Mouse (Mus musculus): ENCODE results near the gene Itpr3. TPM values are rescaled to one million over a fixed set of nuclear protein-coding genes. Genes with fewer than 3 reads are reported as not detected.
A peak's percentile ranks its signal among the peaks of the same experiment; 100 is the strongest.

Gene Itpr3
- polyA plus RNA-seq, 1 experiment from 2014 or later = 3.6 TPM

- no peak overlapping the region for H3K4me3 ChIP-seq (ENCODE audit: low read depth, low read length)
- 92% methylated on average over 3 of the region's 3 CpGs for WGBS
- no peaks in the 10 kb centered on the region for H3K27me3 ChIP-seq (replicated peaks; ENCODE audit: insufficient read depth, low read length)
- ATAC-seq (no peak), DNase-seq (ENCODE audit: low spot score) (no peak)
- H3K4me2 ChIP-seq (replicated peaks; ENCODE audit: low read depth, low read length) = no peak overlapping the region
- peaks cover 3% of the 10 kb centered on the region; the same call in 1 of the 2 replicates for H3K4me1 ChIP-seq (ENCODE audit: insufficient read depth, low read depth, low read length)
- H3K9me3 ChIP-seq (ENCODE audit: low read length) = no peaks in the 10 kb centered on the region
- H3K36me3 ChIP-seq (ENCODE audit: insufficient read depth, low read length) = no peaks in the 10 kb centered on the region
- H3K27ac ChIP-seq (ENCODE audit: low read length) = no peak overlapping the region
- TF ChIP-seq CTCF (IDR thresholded peaks at IDR 0.05) = no peak; the same call in 1 of the 2 replicates
- TF ChIP-seq EP300 (IDR thresholded peaks at IDR 0.05) = no peak
- H3K9ac ChIP-seq (replicated peaks; ENCODE audit: low read depth) = no peak overlapping the region
These were observed 4.6 kb downstream of the Itpr3 start for GRCm38 (mm10) chr17:27061727-27062126.

- Histone ChIP-seq H3K9ac (replicated peaks; ENCODE audit: low read depth) (no peak overlapping the region), H3K4me3 (ENCODE audit: low read depth, low read length) (no peak overlapping the region), H3K27me3 (replicated peaks; ENCODE audit: insufficient read depth, low read length) (no peaks in the 10 kb centered on the region), H3K9me3 (ENCODE audit: low read length) (no peaks in the 10 kb centered on the region), H3K4me1 (ENCODE audit: insufficient read depth, low read depth, low read length) (peaks cover 3% of the 10 kb centered on the region; the same call in 1 of the 2 replicates), H3K27ac (ENCODE audit: low read length) (no peak overlapping the region), H3K36me3 (ENCODE audit: insufficient read depth, low read length) (no peaks in the 10 kb centered on the region), H3K4me2 (replicated peaks; ENCODE audit: low read depth, low read length) (no peak overlapping the region)
- ATAC-seq = no peak
- TF ChIP-seq CTCF (IDR thresholded peaks at IDR 0.05) (no peak), EP300 (IDR thresholded peaks at IDR 0.05) (no peak)
- DNase-seq (ENCODE audit: low spot score) = no peak
- 89% methylated on average over 7 of the region's 7 CpGs for WGBS
These were observed 5.6 kb downstream of the Itpr3 start for GRCm38 (mm10) chr17:27062684-27063083.

- no peaks in the 10 kb centered on the region for H3K27me3 ChIP-seq (replicated peaks; ENCODE audit: insufficient read depth, low read length)
- no peak overlapping the region for H3K4me2 ChIP-seq (replicated peaks; ENCODE audit: low read depth, low read length)
- H3K9ac ChIP-seq (replicated peaks; ENCODE audit: low read depth) = no peak overlapping the region
- no peak overlapping the region for H3K27ac ChIP-seq (ENCODE audit: low read length)
- ATAC-seq (peak; percentile 56), DNase-seq (ENCODE audit: low spot score) (no peak)
- H3K4me3 ChIP-seq (ENCODE audit: low read depth, low read length) = no peak overlapping the region
- no peaks in the 10 kb centered on the region for H3K9me3 ChIP-seq (ENCODE audit: low read length)
- TF ChIP-seq EP300 (IDR thresholded peaks at IDR 0.05) = no peak
- no peaks in the 10 kb centered on the region for H3K36me3 ChIP-seq (ENCODE audit: insufficient read depth, low read length)
- 26% methylated on average over 6 of the region's 6 CpGs for WGBS
- H3K4me1 ChIP-seq (ENCODE audit: insufficient read depth, low read depth, low read length) = no peaks in the 10 kb centered on the region
These were observed 6.6 kb downstream of the Itpr3 start for GRCm38 (mm10) chr17:27063717-27064116.

GRCm38 (mm10) chr17:27064195-27064594, 7.1 kb downstream of the Itpr3 start:
- WGBS = 44% methylated on average over 2 of the region's 2 CpGs
- no peak overlapping the region for H3K4me2 ChIP-seq (replicated peaks; ENCODE audit: low read depth, low read length)
- H3K27ac ChIP-seq (ENCODE audit: low read length) = no peak overlapping the region

GRCm38 (mm10) chr17:27066065-27066464, 9.0 kb downstream of the Itpr3 start:
- 55% methylated on average over 7 of the region's 7 CpGs for WGBS
- Histone ChIP-seq H3K36me3 (ENCODE audit: insufficient read depth, low read length) (no peaks in the 10 kb centered on the region), H3K4me3 (ENCODE audit: low read depth, low read length) (no peak overlapping the region), H3K9ac (replicated peaks; ENCODE audit: low read depth) (no peak overlapping the region), H3K9me3 (ENCODE audit: low read length) (no peaks in the 10 kb centered on the region), H3K4me1 (ENCODE audit: insufficient read depth, low read depth, low read length) (no peaks in the 10 kb centered on the region), H3K4me2 (replicated peaks; ENCODE audit: low read depth, low read length) (no peak overlapping the region), H3K27ac (ENCODE audit: low read length) (no peak overlapping the region), H3K27me3 (replicated peaks; ENCODE audit: insufficient read depth, low read length) (no peaks in the 10 kb centered on the region)
- DNase-seq (ENCODE audit: low spot score) = no peak
- no peak for ATAC-seq
- no peak for TF ChIP-seq CTCF (IDR thresholded peaks at IDR 0.05)
- no peak for TF ChIP-seq EP300 (IDR thresholded peaks at IDR 0.05)

More at GRCm38 (mm10) chr17:27064195-27064594, 7.1 kb downstream of the Itpr3 start:
- H3K4me1 ChIP-seq (ENCODE audit: insufficient read depth, low read depth, low read length) = no peaks in the 10 kb centered on the region
- ATAC-seq (no peak), DNase-seq (ENCODE audit: low spot score) (no peak)
- no peaks in the 10 kb centered on the region for H3K9me3 ChIP-seq (ENCODE audit: low read length)
- H3K9ac ChIP-seq (replicated peaks; ENCODE audit: low read depth) = no peak overlapping the region
- H3K27me3 ChIP-seq (replicated peaks; ENCODE audit: insufficient read depth, low read length) = no peaks in the 10 kb centered on the region
- TF ChIP-seq CTCF (IDR thresholded peaks at IDR 0.05) (no peak), EP300 (IDR thresholded peaks at IDR 0.05) (no peak)
- H3K4me3 ChIP-seq (ENCODE audit: low read depth, low read length) = no peak overlapping the region
- no peaks in the 10 kb centered on the region for H3K36me3 ChIP-seq (ENCODE audit: insufficient read depth, low read length)

GRCm38 (mm10) chr17:27069071-27069470, 12.0 kb downstream of the Itpr3 start:
- Histone ChIP-seq H3K9me3 (ENCODE audit: low read length) (no peaks in the 10 kb centered on the region), H3K4me3 (ENCODE audit: low read depth, low read length) (no peak overlapping the region), H3K4me1 (ENCODE audit: insufficient read depth, low read depth, low read length) (no peaks in the 10 kb centered on the region), H3K4me2 (replicated peaks; ENCODE audit: low read depth, low read length) (no peak overlapping the region), H3K27me3 (replicated peaks; ENCODE audit: insufficient read depth, low read length) (no peaks in the 10 kb centered on the region), H3K27ac (ENCODE audit: low read length) (no peak overlapping the region), H3K9ac (replicated peaks; ENCODE audit: low read depth) (no peak overlapping the region), H3K36me3 (ENCODE audit: insufficient read depth, low read length) (no peaks in the 10 kb centered on the region)
- no peak for TF ChIP-seq EP300 (IDR thresholded peaks at IDR 0.05)
- TF ChIP-seq CTCF (IDR thresholded peaks at IDR 0.05) = no peak
- WGBS = 85% methylated on average over 4 of the region's 5 CpGs
- DNase-seq (ENCODE audit: low spot score) = no peak
- ATAC-seq = no peak

GRCm38 (mm10) chr17:27070913-27071312, 13.8 kb downstream of the Itpr3 start:
- no peak for ATAC-seq

More at GRCm38 (mm10) chr17:27070913-27071312, 13.8 kb downstream of the Itpr3 start:
- no peaks in the 10 kb centered on the region for H3K36me3 ChIP-seq (ENCODE audit: insufficient read depth, low read length)
- no peak for DNase-seq (ENCODE audit: low spot score)
- no peaks in the 10 kb centered on the region for H3K9me3 ChIP-seq (ENCODE audit: low read length)
- H3K4me1 ChIP-seq (ENCODE audit: insufficient read depth, low read depth, low read length) = no peaks in the 10 kb centered on the region
- H3K4me3 ChIP-seq (ENCODE audit: low read depth, low read length) = no peak overlapping the region
- WGBS = 89% methylated on average over 7 of the region's 7 CpGs
- H3K27me3 ChIP-seq (replicated peaks; ENCODE audit: insufficient read depth, low read length) = no peaks in the 10 kb centered on the region
- no peak for TF ChIP-seq EP300 (IDR thresholded peaks at IDR 0.05)
- TF ChIP-seq CTCF (IDR thresholded peaks at IDR 0.05) = no peak
- H3K27ac ChIP-seq (ENCODE audit: low read length) = no peak overlapping the region
- H3K4me2 ChIP-seq (replicated peaks; ENCODE audit: low read depth, low read length) = no peak overlapping the region
- H3K9ac ChIP-seq (replicated peaks; ENCODE audit: low read depth) = no peak overlapping the region
